Mouse (Mus musculus) thymus, postnatal 25 days (tissue): ENCODE data around the gene Ifnar2.

Experiments
- DNase-seq: peaks from one replicate; pipeline ENCODE4 v3.0.0; 2022

Ifnar2 gene

GRCm38 (mm10) chr16:91395633-91396392 lies 23.2 kb downstream of the Ifnar2 start:
- no peak for DNase-seq

- DNase-seq, result no peak
Observed at GRCm38 (mm10) chr16:91396844-91397537, 24.4 kb downstream of the Ifnar2 start.

DNA sequence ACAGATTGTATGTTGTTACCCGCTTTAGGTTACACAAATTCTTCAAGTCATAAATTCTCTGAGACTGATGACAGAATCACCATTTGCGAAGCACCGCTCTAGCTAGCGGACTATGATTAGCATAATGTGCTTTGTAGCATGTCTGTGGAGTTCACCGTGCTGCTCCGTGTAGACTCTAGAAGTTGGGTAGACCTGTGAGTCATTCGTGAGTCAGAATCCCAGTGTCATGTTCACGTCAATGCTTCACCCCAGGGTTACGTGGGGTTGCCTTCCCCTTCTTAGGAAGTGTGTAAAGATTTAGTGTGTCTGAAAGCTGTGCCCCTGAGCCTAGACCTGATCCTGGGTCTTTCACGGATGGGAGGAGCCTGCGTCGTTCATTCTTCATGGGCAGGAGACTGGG lies 25.4 kb downstream of the Ifnar2 start:
- DNase-seq, result no peak

DNA sequence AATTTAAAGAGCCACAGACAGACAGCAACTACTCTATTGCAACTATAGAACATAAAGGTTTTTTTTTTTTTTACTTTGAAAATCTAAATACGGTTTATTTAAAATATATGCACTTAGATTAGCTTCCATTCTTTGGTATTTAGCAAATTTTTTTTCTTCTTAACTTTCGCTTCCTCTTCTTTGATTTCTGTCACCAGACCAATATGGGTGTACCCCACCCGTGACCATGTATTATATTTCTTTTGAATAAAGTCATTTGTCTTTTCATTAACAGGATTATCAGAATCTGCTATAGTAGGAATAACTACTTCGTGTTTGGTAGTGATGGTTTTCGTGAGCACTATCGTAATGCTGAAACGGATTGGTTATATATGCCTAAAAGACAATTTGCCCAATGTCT lies 26.4 kb downstream of the Ifnar2 start:
- DNase-seq, result no peak

GRCm38 (mm10) chr16:91401569-91402165 lies 29.1 kb downstream of the Ifnar2 start:
- DNase-seq, result no peak

GRCm38 (mm10) chr16:91403784-91404183 lies 31.2 kb downstream of the Ifnar2 start:
- DNase-seq, result no peak

DNA sequence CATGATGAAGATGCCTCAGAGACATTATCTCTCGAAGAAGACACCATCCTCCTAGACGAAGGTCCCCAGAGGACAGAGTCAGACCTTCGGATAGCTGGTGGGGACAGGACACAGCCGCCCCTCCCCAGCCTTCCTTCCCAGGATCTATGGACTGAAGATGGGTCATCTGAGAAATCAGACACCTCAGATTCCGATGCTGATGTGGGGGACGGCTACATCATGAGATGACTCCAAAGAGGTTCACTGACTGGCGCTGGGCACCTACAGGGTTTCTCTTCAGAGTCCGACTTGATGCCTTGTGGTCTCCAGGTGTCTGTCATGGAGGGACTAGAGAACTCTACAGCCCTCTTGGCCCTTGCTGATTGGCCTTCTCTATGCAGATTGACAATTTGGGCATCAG lies 31.6 kb downstream of the Ifnar2 start:
- DNase-seq, result no peak

GRCm38 (mm10) chr16:91404828-91405577 lies 32.4 kb downstream of the Ifnar2 start:
- DNase-seq, result no peak

DNA sequence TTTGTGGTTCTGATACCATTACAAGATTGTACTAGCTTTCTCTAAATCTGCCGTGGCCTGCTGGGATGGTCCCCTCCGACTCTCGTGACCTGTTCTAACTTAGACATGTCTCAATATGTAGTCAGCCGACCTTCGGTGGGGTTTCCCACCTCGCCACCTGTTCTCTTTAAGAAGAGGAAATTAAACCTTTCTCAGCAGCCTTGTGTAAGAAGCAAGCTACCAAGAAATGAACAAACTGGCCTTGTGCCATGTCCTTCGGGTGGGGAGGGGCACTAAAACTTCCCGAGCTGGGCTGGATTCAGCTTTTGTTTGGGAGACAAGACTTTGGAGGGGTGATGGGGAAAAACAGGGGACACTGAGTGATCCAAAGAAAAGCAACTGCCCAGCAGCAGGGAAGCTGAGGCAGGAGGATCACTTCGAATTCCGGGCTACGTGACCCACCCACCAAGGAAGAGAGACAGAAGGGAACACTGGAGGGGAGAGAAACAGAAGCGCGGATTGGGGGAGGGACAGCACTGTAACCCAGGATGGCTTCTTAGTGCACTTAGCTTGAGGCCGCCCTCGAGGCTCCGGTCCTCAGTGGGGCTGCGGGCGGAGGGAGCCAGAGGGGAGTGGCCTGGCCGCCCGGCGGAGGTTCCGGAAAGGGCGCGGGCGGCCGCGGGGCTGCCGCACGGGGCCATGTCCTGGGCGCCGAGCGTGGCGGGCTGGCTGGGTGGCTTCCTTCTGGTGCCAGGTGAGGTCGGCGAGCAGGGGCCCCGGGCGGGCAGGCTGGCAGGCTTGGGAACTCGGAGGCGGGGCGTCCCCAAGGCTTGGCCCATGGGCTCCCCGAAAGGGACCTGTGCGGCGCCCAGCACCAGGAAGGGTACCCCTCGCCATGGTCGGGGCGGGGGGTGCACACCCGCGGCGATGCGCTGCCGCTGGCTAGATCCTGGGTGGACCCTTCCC lies 33.3 kb downstream of the Ifnar2 start, which contains the start of gene Il10rb:
Gene Il10rb, plus strand, starts transcription at position 525 of the 945 bp plus-strand sequence.
- DNase-seq, result peak; percentile 80

DNA sequence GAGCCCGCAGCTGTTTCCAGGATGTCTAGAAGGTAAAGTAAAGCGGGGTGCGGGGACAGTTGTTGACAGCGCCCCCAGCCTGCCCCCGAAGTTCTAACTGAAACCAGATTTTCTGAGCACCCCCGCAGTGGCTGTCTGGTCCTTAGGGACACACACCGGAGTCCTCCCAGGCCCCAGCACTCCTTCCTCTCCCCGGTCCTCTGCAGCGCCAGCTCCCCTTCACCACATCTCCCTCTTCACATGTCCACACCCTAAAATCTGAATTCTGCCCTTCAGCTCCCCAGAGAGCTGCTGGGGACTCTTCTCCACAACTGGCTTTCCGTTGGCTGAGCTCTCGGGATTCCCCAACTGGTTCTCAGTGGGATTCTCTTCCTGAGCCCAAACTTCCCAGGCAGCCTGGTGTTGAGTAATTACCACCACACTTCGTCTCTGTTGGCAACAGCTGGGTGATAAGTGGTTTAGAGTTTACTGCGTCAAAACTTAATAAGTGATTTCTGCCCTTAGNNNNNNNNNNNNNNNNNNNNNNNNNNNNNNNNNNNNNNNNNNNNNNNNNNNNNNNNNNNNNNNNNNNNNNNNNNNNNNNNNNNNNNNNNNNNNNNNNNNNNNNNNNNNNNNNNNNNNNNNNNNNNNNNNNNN lies 34.1 kb downstream of the Ifnar2 start:
- no peak for DNase-seq

DNA sequence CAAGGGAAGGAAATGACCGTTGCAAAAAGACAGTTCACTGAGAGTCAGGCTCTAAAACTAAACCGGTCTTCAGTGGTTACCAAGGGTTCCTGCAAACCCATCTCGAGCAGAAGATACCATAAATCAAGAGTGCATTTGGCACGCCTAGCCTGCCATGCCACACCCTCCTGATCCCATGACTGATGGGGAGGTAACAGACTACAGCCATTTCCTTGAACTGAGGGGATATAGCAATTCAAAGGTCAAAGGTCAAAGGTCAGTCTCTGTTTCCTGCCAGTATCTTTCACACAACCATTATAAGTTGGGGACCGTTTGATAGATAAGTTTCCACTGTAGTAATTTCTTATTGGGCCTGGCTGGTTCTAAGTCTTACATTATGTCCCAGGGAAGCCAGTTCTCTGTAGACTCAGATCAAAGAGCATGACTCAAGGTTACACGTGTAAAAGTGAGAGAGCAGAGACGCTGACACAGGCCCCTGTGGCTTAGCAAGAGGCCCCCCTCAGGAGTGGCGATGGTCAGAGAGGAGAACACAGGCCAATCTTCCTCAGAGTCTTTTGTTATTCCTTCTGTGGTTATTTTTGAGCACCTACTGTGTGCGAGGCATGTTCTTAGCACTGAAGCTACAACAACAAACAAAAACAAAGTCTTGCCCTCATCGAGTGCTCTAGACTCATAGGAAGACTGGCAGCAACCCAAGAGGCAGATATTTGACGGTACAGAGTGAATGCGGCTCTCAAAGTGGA lies 40.7 kb downstream of the Ifnar2 start:
- DNase-seq, result peak; percentile 20

- DNase-seq, result no peak
Observed at GRCm38 (mm10) chr16:91415391-91416189, 43.0 kb downstream of the Ifnar2 start.

DNA sequence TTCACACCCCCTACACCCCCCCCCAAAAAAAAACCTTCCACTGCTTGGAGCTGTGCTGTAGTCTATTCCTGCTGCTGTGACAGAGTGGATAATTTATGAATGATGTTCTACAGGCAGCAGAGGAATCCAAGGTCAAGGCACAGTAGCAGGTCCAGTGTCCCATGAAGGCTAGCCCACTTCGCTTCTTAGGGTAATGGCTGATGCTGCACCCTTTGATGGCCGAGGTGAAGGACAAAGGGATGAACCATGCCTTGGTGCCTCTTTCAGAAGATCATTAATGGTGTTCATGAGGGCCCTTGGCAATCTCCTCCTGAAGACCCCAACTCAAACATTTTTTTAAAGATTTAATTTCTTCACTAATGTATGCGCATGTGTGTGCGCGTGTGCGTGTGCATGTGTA lies 43.8 kb downstream of the Ifnar2 start:
- no peak for DNase-seq

DNA sequence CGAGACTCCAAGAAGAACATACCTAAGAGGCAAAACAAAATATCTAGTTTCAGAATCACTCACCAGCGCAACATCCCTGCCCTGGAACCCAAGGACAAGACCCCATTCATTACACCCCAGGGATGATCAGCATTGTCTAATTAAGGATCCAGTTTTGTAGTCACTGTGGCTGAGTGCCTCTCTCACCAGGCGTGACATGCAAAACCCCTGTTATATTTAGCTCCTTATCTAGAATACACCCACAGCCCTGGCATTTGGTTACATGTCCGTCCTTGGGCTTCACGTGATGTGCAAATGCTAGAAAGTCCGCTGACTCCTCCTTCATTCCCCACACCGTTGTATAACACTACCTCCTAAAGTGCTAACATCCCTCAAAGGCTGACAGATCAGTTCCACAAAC lies 44.4 kb downstream of the Ifnar2 start:
- no peak for DNase-seq

DNA sequence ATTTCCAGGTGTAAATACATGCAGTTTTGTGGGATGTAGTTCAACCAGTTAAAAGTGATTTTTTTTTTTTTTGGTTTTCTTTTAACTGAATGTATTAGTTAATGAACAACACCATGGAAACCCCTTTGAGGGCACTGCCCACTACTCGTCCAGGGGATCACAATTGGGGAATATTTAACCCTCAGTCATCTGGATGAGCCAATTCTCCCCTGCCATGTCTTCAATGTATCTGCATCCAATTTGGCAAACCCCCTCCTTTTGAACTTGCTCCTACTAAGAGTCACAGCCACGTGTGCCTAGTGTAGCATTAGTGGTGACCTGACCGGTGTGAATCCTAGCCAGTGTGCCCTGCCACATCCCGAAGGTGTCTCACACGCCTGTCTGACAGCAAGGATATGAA lies 45.9 kb downstream of the Ifnar2 start:
- no peak for DNase-seq

DNA sequence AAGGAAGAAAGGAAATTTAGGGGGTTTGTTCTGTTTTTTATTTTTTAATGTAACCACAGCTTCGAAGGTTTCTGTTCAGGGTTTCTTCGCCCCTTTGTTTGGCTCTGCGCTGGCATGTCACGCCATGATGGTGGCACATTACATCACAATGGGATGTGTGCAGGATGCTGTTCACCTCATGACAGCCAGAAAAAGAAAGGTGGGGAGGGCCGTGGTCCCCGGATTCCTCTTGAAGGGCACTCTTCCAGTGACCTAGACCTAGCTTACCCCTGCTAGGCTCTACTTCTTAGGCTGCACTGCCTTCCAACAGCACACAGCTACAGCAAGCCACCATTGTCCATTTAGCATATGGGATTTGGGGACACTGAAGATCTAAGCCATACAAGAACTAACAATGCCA lies 53.2 kb downstream of the Ifnar2 start:
- no peak for DNase-seq

DNA sequence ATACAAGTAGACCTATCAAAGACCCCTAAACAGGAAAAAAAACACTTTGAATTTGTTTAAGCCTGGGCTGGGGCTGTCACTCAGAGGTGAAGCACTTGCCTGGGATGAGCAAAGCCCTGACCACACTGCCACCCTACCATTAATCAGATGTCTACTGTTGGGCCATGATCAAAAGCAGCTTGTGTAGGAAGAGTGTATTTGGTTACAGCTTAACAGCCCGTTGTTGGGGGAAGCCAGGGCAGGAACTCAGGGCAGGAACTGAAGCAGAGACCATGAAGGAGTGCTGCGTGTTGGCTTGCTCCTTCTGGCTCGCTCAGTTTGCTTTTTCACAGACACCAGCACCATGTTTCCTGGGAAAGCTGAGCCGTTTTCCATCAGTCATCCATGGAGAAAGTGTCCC lies 54.0 kb downstream of the Ifnar2 start:
- DNase-seq, result no peak

- no peak for DNase-seq
Observed at GRCm38 (mm10) chr16:91427461-91427860, 54.9 kb downstream of the Ifnar2 start.

DNA sequence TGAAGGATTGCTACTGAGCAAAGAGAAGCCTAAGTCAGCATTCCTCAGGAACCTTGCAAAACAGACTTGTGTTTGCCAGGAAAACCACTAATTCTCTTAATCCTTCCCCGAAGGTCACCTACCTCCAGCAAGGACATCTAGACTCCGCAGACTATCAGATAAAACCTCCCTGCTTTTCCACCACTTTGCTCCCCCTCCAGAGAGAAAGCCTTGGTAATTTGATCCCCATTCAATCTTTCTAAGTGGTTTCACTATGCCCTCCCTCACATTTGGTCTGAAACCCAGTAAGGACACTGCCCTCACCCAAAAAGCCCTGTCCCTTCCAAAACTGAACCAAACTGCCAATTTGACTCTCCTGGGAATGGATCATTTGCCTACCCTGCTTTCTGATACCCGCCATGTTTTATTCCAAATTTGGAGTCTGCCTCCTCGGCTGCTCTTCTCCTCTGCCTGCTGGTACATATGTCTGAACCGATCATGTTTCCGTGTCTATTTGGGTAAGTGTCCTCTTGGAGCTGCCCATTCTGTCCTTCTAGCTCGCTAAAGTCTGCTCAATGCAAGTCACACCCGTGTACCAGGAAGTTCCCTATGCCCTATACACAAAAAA lies 55.8 kb downstream of the Ifnar2 start:
- no peak for DNase-seq
